Mouse (Mus musculus) cerebellum, adult 2 months (tissue): ENCODE results near the gene Numb.

ENCODE experiments used
- CTCF ChIP-seq: fragments of 200-500 bp; IDR thresholded peaks from 2 replicates; pipeline ENCODE4 v1.5.1; 2011; ENCODE audit warnings: low read depth, mild to moderate bottlenecking, control low read depth, low read length, moderate library complexity, borderline replicate concordance; ENCODE audit not compliant: insufficient read depth
- POLR2A ChIP-seq: fragments of 200-500 bp; IDR thresholded peaks from 2 replicates; pipeline ENCODE4 v1.6.1; 2011; ENCODE audit warnings: low read length, control low read depth, borderline replicate concordance; ENCODE audit not compliant: insufficient read depth

- TF ChIP-seq POLR2A (no peak), CTCF (no peak)
Measured at GRCm38 (mm10) chr12:83752495-83752894, 169.2 kb downstream of the Numb start.
